Mouse (Mus musculus) erythroblast, embryonic 14.5 days (primary cell): ENCODE results near the gene Fam120b.

Experiments
- GATA1 ChIP-seq: IDR thresholded peaks from 2 replicates; pipeline ENCODE4 v1.6.1; 2012; ENCODE audit warnings: low read length, inconsistent platforms, mixed read lengths
- TAL1 ChIP-seq: IDR thresholded peaks from 3 replicates; pipeline ENCODE4 v1.6.1; 2012; ENCODE audit warnings: low read length, inconsistent platforms, mixed read lengths

DNA sequence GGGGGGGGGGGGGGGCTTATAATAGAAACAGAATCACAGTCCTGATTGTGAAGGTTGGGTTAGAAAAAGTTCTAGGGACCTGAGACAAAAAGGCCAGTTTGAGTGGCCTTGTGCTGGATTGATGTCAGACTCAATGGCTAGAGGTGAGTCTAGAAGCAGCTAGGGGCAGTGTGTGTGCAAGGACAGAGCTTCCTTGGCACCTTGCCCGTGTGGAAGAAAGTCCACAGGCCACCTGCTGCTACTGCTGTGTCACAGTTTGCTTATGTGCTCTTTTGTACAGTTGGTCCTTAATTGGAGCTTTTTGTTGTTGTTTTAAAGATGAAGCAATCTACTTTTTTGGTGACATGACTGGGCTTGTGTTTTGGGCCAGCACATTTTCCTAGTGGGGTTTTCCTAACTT is 33.9 kb downstream of the Fam120b start:
- no peak for TF ChIP-seq GATA1
- no peak for TF ChIP-seq TAL1
